Mouse (Mus musculus) CH12.LX (cell line): ENCODE data around the gene B4galt1. TPM values are rescaled to one million over a fixed set of nuclear protein-coding genes. Genes with fewer than 3 reads are reported as not detected.

Experiments used
- DNase-seq: peaks from one replicate; pipeline ENCODE4 v3.0.0-alpha.2; 2013; ENCODE audit errors: extremely low read depth
- H3K27ac ChIP-seq: 2 replicates; pipeline ENCODE4 v1.5.1; 2012; ENCODE audit warnings: low read depth, mild to moderate bottlenecking, control low read depth, moderate library complexity; ENCODE audit not compliant: insufficient read depth
- H3K27me3 ChIP-seq: replicated peaks from 2 replicates; pipeline ENCODE3; 2012; ENCODE audit warnings: inconsistent platforms
- H3K36me3 ChIP-seq, 2 experiments: replicated peaks in 1 of 2; 2 replicates each; pipeline versions ENCODE3 to v1.6.1; 2012; ENCODE audit warnings: inconsistent platforms in 1 of 2, low read length in 1 of 2, mild to moderate bottlenecking in 1 of 2, mixed read lengths in 1 of 2, moderate library complexity in 1 of 2; ENCODE audit not compliant: control insufficient read depth in 1 of 2, insufficient read depth in 1 of 2
- H3K4me1 ChIP-seq, 2 experiments: 2 replicates each; pipeline ENCODE4 v1.6.1; 2012; ENCODE audit warnings: inconsistent platforms in 1 of 2, moderate library complexity in 1 of 2; ENCODE audit not compliant: insufficient read depth in 2 of 2, control insufficient read depth in 1 of 2
- H3K4me2 ChIP-seq: 2 replicates; pipeline ENCODE4 v1.6.1; 2012; ENCODE audit warnings: low read depth, mild to moderate bottlenecking, control low read depth; ENCODE audit not compliant: poor library complexity, insufficient read depth, severe bottlenecking
- H3K4me3 ChIP-seq, 3 experiments: fragments of 150-350 bp in 1 of 3; sonication (generic) in 1 of 3; replicated peaks in 1 of 3; 2 replicates each; pipeline versions ENCODE3 to v1.5.1; 2011 to 2012; ENCODE audit warnings: low read depth in 2 of 3, low read length in 2 of 3, mild to moderate bottlenecking in 2 of 3, moderate library complexity in 2 of 3, control low read depth in 1 of 3, improper control_type of control experiment in 1 of 3, inconsistent platforms in 1 of 3, mixed read lengths in 1 of 3; ENCODE audit not compliant: poor library complexity in 1 of 3
- H3K79me2 ChIP-seq: replicated peaks from 2 replicates; pipeline ENCODE4 v1.6.1; 2012; ENCODE audit warnings: mild to moderate bottlenecking, moderate library complexity; ENCODE audit not compliant: control insufficient read depth, poor library complexity, insufficient read depth, severe bottlenecking; ENCODE audit errors: extremely low read depth
- H3K9ac ChIP-seq: 2 replicates; pipeline ENCODE4 v1.6.1; 2012; ENCODE audit warnings: low read depth, mild to moderate bottlenecking, control low read depth, moderate library complexity; ENCODE audit not compliant: insufficient read depth
- H3K9me3 ChIP-seq: replicated peaks from 2 replicates; pipeline ENCODE3; 2012; ENCODE audit warnings: low read length, inconsistent platforms, mixed read lengths
- BHLHE40 ChIP-seq: IDR thresholded peaks from 2 replicates; pipeline ENCODE4 v1.6.1; 2011; ENCODE audit warnings: mild to moderate bottlenecking, low read depth, low read length, improper control_type of control experiment
- CHD1 ChIP-seq: IDR thresholded peaks from 2 replicates; pipeline ENCODE4 v1.6.1; 2012; ENCODE audit warnings: low read depth, low read length, improper control_type of control experiment, inconsistent platforms
- CHD2 ChIP-seq: IDR thresholded peaks from 2 replicates; pipeline ENCODE4 v1.6.1; 2011; ENCODE audit warnings: low read length, improper control_type of control experiment
- CTCF ChIP-seq, 2 experiments: IDR thresholded peaks in 1 of 2; conservative IDR thresholded peaks in 1 of 2; 2 replicates each; pipeline ENCODE4 v1.5.1; 2011 to 2012; ENCODE audit warnings: low read depth in 2 of 2, low read length in 2 of 2, improper control_type of control experiment in 1 of 2, inconsistent platforms in 1 of 2, mild to moderate bottlenecking in 1 of 2, moderate library complexity in 1 of 2
- E2F4 ChIP-seq: IDR thresholded peaks from 2 replicates; pipeline ENCODE4 v1.6.1; 2011; ENCODE audit warnings: low read depth, low read length, improper control_type of control experiment; ENCODE audit not compliant: insufficient replicate concordance
- ELF1 ChIP-seq: IDR thresholded peaks from 2 replicates; pipeline ENCODE4 v1.6.1; 2014; ENCODE audit warnings: low read depth, mild to moderate bottlenecking, inconsistent platforms, low read length, improper control_type of control experiment
- IRF4 ChIP-seq: IDR thresholded peaks from 2 replicates; pipeline ENCODE4 v1.6.1; 2014; ENCODE audit warnings: low read depth, mild to moderate bottlenecking, inconsistent platforms, low read length, improper control_type of control experiment
- KAT2A ChIP-seq: IDR thresholded peaks from 2 replicates; pipeline ENCODE4 v1.6.1; 2012; ENCODE audit warnings: low read length, improper control_type of control experiment, inconsistent platforms; ENCODE audit not compliant: insufficient replicate concordance
- MAX ChIP-seq: IDR thresholded peaks from 2 replicates; pipeline ENCODE4 v1.6.1; 2011; ENCODE audit warnings: low read length, improper control_type of control experiment
- MAZ ChIP-seq: IDR thresholded peaks from 2 replicates; pipeline ENCODE4 v1.6.1; 2012; ENCODE audit warnings: low read depth, mild to moderate bottlenecking, inconsistent platforms, low read length, improper control_type of control experiment, moderate library complexity
- MEF2A ChIP-seq: IDR thresholded peaks from 2 replicates; pipeline ENCODE4 v1.6.1; 2014; ENCODE audit warnings: low read depth, mild to moderate bottlenecking, inconsistent platforms, low read length, improper control_type of control experiment, borderline replicate concordance
- MYC ChIP-seq: IDR thresholded peaks from 2 replicates; pipeline ENCODE4 v1.6.1; 2011; ENCODE audit warnings: low read depth, mild to moderate bottlenecking, improper control_type of control experiment, low read length
- NRF1 ChIP-seq: IDR thresholded peaks from 2 replicates; pipeline ENCODE4 v1.6.1; 2014; ENCODE audit warnings: low read depth, mild to moderate bottlenecking, inconsistent platforms, low read length, improper control_type of control experiment, moderate library complexity
- PAX5 ChIP-seq: IDR thresholded peaks from 2 replicates; pipeline ENCODE4 v1.6.1; 2012; ENCODE audit warnings: low read length, inconsistent platforms, mixed read lengths
- RAD21 ChIP-seq: IDR thresholded peaks from 2 replicates; pipeline ENCODE4 v1.6.1; 2011; ENCODE audit warnings: low read depth, mild to moderate bottlenecking, low read length, improper control_type of control experiment, moderate library complexity
- SMC3 ChIP-seq: IDR thresholded peaks from 2 replicates; pipeline ENCODE4 v1.6.1; 2011; ENCODE audit warnings: low read depth, low read length, improper control_type of control experiment
- TBP ChIP-seq: conservative IDR thresholded peaks from 2 replicates; pipeline ENCODE4 v1.6.1; 2011; ENCODE audit warnings: low read depth, low read length, improper control_type of control experiment
- TCF12 ChIP-seq: IDR thresholded peaks from 2 replicates; pipeline ENCODE4 v1.6.1; 2014; ENCODE audit warnings: low read depth, mild to moderate bottlenecking, inconsistent platforms, low read length, improper control_type of control experiment
- ZC3H11A ChIP-seq: IDR thresholded peaks from 2 replicates; pipeline ENCODE4 v1.6.1; 2012; ENCODE audit warnings: low read depth, mild to moderate bottlenecking, inconsistent platforms, low read length, improper control_type of control experiment
- ZKSCAN1 ChIP-seq: IDR thresholded peaks from 2 replicates; pipeline ENCODE4 v1.6.1; 2012; ENCODE audit warnings: low read depth, inconsistent platforms, low read length, improper control_type of control experiment, borderline replicate concordance
- ZNF384 ChIP-seq: IDR thresholded peaks from 2 replicates; pipeline ENCODE4 v1.6.1; 2012; ENCODE audit warnings: low read depth, low read length, improper control_type of control experiment, inconsistent platforms
- dilution Hi-C: fragments of 300-500 bp; cut with MboI; formaldehyde crosslinking; loops from 2 replicates; pipeline ENCODE4 v1.14.3; 2020; ENCODE audit warnings: low sequenced_read_pairs; ENCODE audit not compliant: extremely low pct_unique_long_range_greater_than_20kb, extremely low pct_ligation_motif_present
- in situ Hi-C: fragments of 300-500 bp; cut with MboI; formaldehyde crosslinking; loops from 3 replicates; pipeline ENCODE4 v1.14.3; 2019; ENCODE audit warnings: low sequenced_read_pairs, low pct_ligation_motif_present, low pct_unique_long_range_greater_than_20kb, mixed read lengths
- polyA plus RNA-seq: library from polyadenylated mRNA; unstranded; fragments of >175 nt; gene quantifications from 2 replicates; pipeline ENCODE4 v1.2.1, GENCODE M21; 2012; ENCODE audit warnings: low read depth; ENCODE audit not compliant: insufficient read length
- total RNA-seq, 2 experiments: library from RNA; depleted of rRNA; stranded (reverse); fragments of 300-350 nt in 1 of 2; fragments of >200 nt in 1 of 2; gene quantifications; 2 replicates each; pipeline ENCODE4 v1.2.3; 2012 to 2014

Gene B4galt1
- total and polyA plus RNA-seq, 3 experiments, result 46.6 to 80.2 (median 66.6) TPM

- TF ChIP-seq NRF1 (no peak), RAD21 (no peak), MAX (no peak), MAZ (no peak), SMC3 (no peak), MYC (no peak), ELF1 (no peak), ZNF384 (no peak), KAT2A (no peak)
- TF ChIP-seq, all 38 proteins: peak for 0
- H3K9ac ChIP-seq, result no peak overlapping the region
- DNase-seq, result no peak
- no peaks in the 10 kb centered on the region for H3K27me3 ChIP-seq
- H3K27ac ChIP-seq, result no peak overlapping the region
- peaks cover 22 to 67% of the 10 kb centered on the region in 2 experiments for H3K4me1 ChIP-seq
- H3K79me2 ChIP-seq, result no peaks in the 10 kb centered on the region
- in situ Hi-C loops (no loop called here), dilution Hi-C loops (no loop called here)
- no peak overlapping the region for H3K4me3 ChIP-seq
- no peaks in the 10 kb centered on the region for H3K36me3 ChIP-seq
- H3K4me2 ChIP-seq, result no peak overlapping the region
- peaks cover 2% of the 10 kb centered on the region for H3K9me3 ChIP-seq
These were observed 76.7 kb downstream of the B4galt1 start for GRCm38 (mm10) chr4:40777116-40777515.

GRCm38 (mm10) chr4:40776416-40776815, 77.4 kb downstream of the B4galt1 start:
- Histone ChIP-seq H3K4me3 (no peak overlapping the region), H3K36me3 (no peaks in the 10 kb centered on the region), H3K9ac (no peak overlapping the region), H3K9me3 (peaks cover 2% of the 10 kb centered on the region), H3K4me1 (peaks cover 18 to 61% of the 10 kb centered on the region in 2 experiments), H3K4me2 (no peak overlapping the region), H3K27ac (no peak overlapping the region), H3K79me2 (no peaks in the 10 kb centered on the region), H3K27me3 (no peaks in the 10 kb centered on the region)
- in situ Hi-C loops (no loop called here), dilution Hi-C loops (no loop called here)
- DNase-seq, result peak; percentile 77
- TF ChIP-seq BHLHE40 (peak; percentile 12; the same call in 1 of the 2 replicates), TBP (no peak)
- TF ChIP-seq, all 38 proteins: peak for 1

DNA sequence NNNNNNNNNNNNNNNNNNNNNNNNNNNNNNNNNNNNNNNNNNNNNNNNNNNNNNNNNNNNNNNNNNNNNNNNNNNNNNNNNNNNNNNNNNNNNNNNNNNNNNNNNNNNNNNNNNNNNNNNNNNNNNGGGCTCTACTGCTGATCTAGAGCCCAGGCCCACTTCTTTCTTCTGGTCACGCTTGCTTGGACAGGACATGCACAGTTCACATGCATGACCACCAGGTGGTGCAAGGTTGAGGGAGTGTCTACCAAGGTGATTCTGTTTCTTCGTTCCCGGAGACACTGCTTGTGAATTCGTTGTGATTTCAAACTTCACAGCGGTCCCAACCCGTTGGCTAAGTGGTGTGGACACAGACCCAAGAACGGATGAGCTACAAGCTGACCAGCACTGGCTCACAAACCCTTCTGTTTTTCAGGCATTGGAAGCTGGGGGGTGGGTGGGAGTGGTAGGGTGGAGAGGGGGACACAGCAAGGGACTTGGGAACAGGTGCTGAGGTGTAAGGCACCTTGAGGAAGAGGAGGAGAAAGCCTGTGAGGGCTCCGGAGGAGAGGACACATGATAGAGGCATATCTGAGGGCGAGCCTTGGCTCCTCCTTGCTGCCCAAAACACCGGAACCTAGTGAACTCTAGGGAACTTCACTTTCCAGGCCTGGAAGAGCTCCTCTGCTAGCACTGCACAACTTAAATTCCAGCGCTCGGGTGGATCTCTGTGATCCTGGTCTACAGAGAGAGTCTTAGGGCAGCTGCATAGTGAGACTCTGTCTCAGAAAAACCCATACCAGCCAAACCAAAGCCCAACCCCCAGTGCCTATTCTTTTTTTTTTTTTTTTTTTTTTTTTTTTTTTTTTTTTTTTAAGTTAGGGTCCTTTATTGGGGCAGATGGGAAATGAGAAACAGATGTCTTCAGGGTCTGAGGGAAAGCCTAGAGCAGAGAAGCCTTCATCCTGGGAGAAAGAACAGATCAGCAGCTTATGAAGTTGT, 79.2 kb downstream of the B4galt1 start:
- Histone ChIP-seq H3K4me3 (peak overlapping the region in 1 of 3 experiments; percentile 33), H3K4me2 (peak overlapping the region; percentile 27), H3K36me3 (no peaks in the 10 kb centered on the region), H3K27ac (peak overlapping the region; percentile 56; the same call in 1 of the 2 replicates), H3K27me3 (no peaks in the 10 kb centered on the region), H3K79me2 (no peaks in the 10 kb centered on the region), H3K9me3 (peaks cover 2% of the 10 kb centered on the region), H3K9ac (no peak overlapping the region), H3K4me1 (peaks cover 10 to 50% of the 10 kb centered on the region in 2 experiments)
- dilution Hi-C loops, result no loop called here
- peak; percentile 93 for DNase-seq
- in situ Hi-C loops, result loop anchor here (5.0 kb wide), 2 partner anchors 133 to 348 kb away; partner anchors contain the start of gene Nol6
- TF ChIP-seq MEF2A (peak; percentile 49; the same call in 1 of the 2 replicates), PAX5 (peak; percentile 99), MAZ (0 out of 2 replicates have a peak, but pooled peaks have one; percentile 11), TCF12 (peak; percentile 43; the same call in 1 of the 2 replicates), CHD1 (no peak), IRF4 (peak; percentile 38; the same call in 1 of the 2 replicates), ZKSCAN1 (no peak), RAD21 (peak; percentile 89), ELF1 (peak; percentile 1; the same call in 1 of the 2 replicates), MAX (peak; percentile 84), E2F4 (no peak), MYC (peak; percentile 88), ZC3H11A (peak; percentile 94), ZNF384 (peak; percentile 85), CHD2 (0 out of 2 replicates have a peak, but pooled peaks have one; percentile 46), SMC3 (peak; percentile 99), BHLHE40 (peak; percentile 54; the same call in 1 of the 2 replicates), CTCF (conservative IDR thresholded peaks at IDR 0.05 in 1 of 2, IDR thresholded peaks at IDR 0.05 in 1 of 2; ENCODE audit: low read depth in 2 of 2, low read length in 2 of 2) (peak; percentile 80 to 96)
